Mouse (Mus musculus) layer of hippocampus, adult 9-10 months (tissue): Measurements from ENCODE around the gene Cdk19.
"Not testable (repeated sequence)": the region's sequence is repeated elsewhere in the genome, so short reads cannot be mapped to it uniquely, and the experiment has no call there.

Experiments
- DNase-seq: peaks from one replicate; pipeline ENCODE4 v3.0.0; 2022; ENCODE audit warnings: low spot score

Cdk19 gene

DNA sequence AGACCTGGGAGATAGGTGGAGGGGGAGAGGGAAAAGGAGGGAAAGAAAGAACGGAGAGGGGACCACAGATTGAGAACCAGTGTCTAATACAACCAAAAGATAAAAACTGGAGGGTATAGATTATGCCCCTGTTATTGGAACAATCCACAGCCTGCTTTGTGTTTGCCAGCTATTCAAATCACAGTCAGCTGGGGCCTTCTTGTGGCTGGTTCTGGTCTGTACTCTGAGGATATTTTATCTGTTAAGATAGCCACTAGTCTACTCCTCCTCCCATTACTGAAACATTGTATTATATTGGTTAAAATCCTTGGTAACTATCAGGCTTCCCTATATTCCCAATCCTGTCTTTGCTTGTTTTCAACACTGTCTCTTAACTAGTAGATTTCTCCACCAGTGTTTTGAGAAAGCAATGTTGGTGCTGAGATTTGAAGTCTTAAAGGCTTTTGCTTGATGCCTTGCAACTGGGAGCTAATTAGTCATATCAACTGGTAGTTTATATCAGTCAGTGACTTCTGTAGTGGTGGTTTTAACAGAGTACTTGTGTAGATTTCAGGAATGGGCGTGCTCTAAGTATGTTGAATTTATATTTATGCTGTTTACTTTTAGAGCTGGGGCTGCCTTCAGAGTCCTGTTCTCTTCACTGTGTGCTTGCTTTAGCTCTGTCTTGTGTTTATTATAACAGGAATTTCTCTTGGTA lies 54.2 kb downstream of the Cdk19 start:
- DNase-seq = no peak

DNA sequence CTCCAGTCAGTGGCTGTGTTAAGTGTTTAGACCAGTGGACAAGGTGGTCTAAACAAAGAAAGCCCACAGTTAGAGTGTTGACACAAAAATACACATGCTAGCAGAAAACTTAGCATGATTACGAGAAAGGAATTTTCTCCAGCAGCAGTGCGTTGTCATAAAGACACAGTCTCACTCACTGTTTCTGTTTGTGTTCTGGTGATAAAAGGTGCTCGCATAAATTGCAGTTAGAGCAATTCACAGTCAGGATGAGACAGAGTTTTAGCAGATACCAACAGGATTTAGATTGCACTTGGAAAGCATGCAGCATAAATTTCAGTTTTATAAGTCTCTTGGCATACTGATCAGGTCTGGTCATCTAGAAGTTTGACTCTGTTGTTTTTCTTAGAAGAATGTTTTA lies 59.5 kb downstream of the Cdk19 start:
- DNase-seq = no peak

DNA sequence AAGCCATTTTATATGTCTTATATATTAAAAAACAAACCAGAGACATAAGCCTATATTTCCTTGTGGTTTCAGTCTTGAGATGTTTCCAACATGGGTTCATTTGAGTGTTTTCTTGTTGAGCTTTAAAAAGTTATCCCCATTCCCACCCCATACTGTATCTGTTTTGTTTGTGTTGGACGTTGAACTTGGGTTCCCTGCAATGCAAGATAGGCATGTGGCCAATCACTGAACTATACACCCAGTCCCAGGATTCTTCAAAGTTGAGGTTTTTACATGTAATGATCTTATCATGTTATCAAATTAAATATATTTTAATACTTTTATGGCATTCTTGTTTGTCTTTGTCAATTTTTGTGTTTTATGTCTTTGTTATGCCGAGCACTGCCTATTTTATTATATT lies 60.0 kb downstream of the Cdk19 start:
- no peak for DNase-seq

DNA sequence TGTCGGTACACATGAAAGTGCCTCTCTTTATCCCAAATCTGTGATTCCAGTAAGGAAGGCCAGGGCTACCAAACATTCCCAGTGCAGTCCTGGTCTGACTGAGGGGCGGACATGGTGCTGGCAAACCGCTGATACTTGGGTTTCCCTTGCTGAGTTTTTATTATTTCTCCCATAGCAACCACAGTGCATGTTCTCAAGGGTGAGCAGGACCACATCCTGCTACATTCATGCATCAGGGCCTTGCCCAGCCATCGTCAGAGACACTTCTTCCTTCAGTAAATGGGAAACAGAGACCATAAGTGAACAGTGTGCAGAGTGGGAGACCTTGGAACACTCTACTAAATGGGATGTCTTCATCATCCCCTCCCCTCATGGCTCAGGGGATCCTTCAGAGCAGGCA lies 60.9 kb downstream of the Cdk19 start:
- DNase-seq = no peak

DNA sequence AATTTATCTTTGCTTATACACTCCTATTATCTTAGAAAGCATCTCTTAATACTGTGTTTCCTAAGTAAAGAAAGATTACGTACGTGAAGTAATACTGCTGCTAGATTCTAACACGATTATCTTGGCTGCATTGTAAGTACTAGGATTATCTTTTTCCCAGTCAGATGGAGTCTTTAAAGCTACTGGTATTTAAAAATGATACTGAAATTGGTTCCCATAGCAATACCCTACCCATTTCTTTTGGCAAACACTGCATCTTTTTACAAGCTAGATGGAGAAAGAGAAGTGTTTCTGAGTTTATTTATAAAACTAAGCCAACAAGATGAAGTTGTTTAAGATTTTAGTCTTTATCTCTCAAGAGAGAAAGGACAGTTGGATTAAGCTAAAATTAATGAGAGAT lies 67.3 kb downstream of the Cdk19 start:
- no peak for DNase-seq

DNA sequence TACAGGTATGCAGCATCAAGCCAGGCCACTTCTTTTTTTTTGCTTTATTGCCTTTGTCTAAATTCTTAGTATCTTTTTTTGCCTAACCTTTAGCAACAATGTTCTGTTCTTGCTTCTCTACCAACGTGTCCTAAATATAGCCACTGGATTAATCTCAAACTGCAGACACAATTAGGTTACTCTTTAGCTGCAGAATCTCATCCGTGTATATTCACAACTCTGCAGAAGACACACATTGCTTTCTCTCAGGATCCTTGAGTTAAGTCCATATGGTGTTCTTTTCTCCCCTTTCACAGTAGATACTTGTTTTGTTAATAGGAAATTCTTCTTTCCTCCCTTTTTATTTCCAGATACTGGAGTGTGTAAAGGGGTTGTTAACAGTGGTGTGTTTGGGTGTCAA lies 70.0 kb downstream of the Cdk19 start:
- no peak for DNase-seq

DNA sequence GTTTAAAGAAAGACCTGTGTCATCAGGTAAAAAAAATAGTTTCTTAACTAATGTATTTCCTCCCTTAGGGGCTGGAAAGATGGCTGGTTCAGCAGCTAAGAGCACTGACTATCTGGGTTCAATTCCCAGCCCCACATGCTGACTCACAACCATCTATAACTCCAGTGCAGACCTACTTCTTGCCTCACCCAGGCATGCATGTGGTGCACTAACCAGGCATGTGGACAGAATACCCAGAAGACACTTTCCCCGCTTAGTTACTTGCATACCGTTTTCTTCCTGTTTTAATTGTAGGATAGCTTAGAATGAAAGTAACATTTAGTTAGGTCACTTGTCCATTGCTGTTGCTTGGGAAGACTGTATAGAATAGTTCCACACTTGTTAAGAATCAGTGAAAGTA lies 72.0 kb downstream of the Cdk19 start:
- DNase-seq = no peak

DNA sequence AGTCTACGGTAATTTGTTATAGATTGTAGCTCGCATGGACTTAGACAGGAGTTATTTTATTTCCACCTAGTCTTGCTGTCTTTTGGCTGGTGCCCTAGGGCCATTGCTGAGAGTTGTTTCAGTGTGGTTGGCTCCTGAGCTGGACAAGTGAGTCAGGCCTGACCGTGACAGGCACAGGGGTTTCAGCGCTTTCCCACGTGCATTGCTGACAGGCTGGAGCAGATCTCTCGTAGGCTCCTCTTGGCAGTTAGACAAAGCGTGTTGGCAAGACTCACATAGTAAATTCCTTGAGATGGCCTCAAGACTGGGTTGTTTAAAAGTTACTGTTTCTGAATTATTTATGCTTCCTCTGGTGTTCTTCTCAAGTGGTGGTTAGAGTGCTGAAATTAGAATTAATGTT lies 77.6 kb downstream of the Cdk19 start:
- no peak for DNase-seq

DNA sequence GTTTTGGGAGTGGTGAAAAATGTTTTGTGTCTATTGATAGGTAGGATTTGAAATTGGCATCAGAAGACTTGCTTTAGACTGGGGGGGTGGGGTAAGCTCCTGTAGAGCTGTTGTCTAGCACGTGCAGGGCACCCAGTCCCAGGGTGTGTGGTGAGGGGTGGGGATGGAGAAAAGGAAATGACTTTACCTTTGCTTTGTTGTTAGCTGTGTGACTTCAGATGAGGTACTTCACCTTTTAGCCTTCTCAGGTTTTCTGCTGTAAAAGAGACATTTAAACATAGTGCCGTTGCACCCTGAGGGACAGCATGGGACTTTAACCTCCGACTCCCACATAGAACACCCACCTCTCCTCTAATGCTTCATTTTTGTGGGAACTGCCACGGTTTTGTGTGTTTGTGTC lies 80.5 kb downstream of the Cdk19 start:
- DNase-seq = no peak

DNA sequence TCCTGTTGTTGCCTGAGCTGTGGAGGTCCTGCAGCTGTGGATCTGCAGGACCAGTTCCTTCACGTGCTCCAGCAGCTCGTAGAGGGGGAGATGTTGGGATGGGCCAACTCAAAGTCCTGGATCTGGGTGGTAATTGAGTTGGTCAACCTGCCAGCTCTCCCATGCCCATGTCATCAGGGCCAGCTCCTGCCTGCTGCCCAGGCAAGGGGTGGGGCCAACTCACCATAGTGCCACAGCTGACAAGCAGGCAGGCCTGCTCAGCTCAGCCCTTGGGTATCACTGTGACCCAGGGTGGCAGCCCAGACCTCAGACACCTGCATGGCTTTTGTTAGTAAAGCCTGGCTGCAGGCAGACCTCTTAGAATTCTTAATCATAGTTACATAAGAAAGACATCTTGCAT lies 81.3 kb downstream of the Cdk19 start:
- no peak for DNase-seq

DNA sequence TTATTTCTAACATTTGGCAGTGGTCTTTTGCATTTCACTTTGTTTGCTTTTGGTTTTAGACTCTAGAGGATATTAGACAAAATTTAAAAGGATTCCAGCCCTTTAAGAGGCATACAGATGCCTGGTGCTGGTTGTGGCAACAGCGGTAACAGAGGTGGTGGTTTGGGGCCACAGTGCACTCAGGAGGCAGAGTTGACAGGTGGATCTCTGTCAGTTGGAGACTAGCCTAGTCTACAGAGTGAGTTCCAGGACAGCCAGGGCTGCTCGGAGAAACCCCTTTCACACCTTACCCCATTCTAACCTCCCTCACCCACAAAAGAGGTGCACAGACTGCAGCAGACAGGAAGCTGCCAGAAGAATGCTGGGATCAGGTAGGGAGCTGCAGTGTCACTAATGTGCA lies 82.4 kb downstream of the Cdk19 start:
- DNase-seq = no peak

DNA sequence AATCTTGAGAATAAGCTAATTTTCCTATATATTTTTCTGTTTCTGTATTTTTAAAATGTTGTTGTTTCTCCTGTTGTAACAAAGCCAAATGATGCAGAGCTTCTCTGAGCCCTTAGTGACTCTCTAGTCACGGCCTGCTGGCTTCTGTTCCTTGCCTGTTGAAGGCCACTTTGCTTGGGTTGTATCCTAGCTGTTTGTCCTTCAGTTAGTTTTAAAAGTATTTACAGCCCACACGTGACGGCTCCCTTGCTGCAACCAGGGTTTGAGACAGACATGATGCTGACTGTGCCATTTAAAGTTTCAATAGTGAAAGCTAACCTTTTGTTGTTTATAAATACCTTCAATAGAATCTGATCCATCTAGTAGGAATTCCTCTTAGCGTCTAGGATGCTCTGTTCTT lies 83.3 kb downstream of the Cdk19 start:
- no peak for DNase-seq

DNA sequence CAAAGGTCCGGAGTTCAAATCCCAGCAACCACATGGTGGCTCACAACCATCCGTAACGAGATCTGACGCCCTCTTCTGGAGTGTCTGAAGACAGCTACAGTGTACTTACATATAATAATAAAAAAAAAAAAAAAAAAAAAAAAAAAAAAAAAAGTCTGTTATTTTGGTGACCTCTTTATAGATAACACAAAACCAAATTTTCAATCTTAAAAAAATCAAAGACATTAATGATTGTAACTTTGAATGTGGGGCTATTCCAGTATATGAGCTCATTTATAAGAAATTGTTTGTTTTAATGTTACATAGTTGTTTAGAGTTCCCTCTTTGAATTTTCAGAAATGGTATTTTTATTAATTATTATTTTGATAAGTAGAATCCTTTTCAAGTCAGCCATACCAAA lies 85.1 kb downstream of the Cdk19 start:
- DNase-seq = not testable (repeated sequence)

DNA sequence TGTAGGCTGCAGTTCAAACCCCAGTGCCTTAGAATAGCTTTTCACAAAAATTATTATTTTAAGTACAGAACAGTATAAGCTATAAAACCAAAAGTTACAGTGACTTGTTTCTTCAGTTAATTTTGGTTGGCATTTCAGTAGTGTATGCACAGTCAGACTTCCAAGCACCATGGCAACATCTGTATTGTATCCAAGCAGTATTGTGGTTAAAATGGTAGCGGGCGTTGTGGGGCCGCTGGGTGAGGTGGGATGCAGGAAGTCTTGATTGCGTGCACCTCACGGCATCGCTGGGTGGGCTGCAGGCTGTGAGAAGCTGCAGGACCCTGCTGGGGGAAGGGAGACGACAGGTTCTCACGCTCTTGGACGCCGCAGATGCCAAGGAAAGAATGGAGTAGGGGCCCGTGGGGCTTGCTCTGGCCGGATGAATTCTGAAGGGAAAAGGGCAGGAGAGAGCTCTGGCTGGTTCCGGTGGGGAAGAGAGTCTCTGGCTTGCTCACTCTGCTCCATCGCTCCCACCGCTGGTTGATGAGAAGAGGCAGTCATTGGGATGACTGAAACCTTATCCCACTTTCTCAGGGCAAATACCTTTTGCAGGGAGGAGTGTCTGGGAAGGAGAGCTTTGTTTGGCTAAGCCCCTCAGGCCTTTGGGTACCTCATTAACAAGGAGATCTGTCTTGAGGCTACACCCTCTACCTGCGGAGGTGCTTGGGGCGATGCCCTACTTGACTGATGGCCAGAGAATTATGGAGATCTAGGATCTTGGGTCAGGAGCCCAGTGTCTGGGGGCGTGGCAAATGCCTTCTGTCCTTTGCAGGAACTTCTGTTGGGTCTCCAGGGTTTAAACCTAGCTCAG lies 86.1 kb downstream of the Cdk19 start:
- no peak for DNase-seq

DNA sequence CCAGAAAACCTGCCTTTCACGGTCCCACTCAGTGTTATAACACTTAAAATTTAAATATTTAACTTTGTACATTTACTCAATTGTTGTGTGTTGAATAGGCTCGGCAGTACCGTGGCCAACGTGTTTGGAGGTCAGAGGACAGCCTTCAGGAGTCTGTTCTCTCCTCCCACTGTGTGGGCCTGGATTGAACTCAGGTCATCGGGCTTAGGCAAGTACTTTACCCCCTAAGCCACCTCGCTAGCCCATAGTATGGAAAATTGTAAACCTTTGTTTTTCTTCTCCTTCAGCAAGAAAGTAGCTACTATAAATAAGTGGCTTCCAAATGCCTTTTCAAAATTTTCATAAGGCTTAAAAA lies 86.7 kb downstream of the Cdk19 start:
- no peak for DNase-seq

DNA sequence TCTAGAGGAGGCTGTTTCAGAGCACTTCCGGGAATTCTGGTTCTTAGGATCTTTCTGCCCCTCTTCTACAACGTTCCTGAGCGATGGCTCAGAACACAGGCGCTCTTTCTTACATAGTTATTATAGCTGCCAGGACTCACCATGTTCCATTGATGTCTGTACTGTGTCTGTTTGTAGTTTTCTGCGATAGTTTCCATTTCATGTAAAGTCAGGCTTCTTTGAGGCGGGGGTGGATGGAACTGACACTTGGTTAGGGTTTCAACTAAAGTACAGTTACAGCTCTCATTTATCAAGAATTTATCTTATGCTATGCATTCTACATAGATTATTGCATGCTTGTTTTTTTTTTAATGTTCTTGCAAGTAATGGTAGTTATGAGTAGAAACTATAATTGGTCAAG lies 89.3 kb downstream of the Cdk19 start:
- DNase-seq = no peak

DNA sequence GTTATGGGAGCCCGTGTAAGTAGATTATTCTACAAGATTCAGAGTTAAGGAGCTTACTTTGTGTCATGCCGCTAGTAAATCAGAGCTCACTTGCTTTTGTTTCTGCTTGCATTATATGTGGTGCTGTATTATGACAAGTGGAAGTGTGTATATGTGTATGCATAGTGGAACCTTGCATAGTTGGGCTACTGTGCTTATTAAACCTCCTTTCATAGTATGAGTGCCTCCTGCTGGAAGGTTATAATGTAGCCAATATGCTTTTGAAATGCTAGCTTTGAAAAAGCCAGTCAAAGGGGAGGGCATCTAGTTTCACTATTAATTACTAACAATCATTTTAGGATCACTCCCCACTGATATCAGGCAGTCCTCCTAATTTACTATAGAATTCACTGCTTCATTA lies 89.7 kb downstream of the Cdk19 start:
- DNase-seq = no peak

DNA sequence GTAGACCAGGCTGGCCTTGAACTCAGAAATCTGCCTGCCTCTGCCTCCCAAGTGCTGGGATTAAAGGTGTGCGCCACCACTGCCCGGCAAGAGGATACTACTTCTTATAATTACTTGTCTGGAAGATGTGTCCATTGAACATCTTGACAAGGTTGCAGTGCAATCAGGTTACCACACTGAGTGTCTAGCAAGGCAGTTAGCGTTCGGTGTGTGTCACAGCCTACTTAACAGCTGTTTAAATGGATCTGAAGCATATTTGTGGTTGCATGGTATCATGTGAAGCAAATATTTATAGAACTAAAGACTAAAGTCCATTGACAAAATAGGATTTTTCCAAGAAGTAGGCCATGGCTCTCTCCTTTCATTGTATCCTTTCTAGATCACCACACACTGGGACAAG lies 90.8 kb downstream of the Cdk19 start:
- no peak for DNase-seq

DNA sequence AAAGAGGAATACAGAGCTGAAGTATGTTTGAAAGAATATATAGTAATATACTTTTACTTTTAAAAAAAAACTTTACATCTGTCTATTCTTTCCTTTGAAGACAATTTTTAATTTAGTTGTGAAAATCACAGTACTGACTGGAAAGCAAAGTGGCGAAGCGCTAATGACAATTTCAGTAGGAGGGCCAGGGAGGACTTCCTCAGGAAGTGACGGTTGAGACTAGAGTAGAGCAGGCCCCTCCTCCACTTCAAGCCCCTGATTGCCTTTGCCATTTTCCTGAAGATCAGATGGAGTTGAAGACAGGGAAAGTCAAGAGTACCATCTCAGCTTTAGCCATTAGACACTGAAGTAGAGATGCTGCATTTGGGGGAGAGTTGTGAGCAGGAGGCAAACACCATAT lies 92.6 kb downstream of the Cdk19 start:
- DNase-seq = no peak

DNA sequence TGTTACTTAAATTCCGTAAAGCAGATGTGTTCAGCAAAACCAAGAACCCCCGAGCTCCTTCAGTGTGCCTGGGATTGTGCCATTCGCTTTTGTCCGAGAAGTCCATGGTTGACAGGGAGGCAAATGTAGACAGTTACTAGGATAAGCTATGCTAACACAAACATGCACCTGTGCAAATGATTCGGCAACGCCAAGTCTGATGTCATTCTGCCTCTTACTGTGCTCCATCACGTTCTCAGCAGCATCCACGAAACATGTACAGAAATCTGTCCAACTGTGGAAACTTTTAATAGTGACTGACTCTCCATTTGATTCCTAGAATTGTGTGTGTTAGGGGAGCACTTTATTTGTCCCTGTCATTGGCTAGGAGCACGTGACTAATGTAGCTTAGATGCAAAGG lies 93.0 kb downstream of the Cdk19 start:
- no peak for DNase-seq

DNA sequence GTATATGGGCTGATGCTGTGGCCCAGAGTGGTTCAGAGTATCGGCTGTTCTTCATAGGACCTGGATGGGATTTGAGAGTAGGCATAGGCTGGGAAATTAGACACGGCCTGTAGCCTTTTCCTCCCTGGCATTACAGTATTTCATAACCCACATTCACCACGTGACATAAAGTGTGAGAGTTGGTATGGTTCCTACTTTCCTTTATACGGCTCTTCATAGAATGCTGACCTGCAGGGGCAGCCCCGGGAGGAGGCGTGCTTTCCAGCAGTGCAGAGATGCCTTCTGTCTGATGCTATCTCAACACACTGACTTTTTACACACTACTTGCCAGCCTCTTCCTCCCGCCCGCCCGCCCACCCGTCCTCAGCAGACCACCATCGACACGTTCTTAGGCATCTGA lies 96.0 kb downstream of the Cdk19 start:
- no peak for DNase-seq

DNA sequence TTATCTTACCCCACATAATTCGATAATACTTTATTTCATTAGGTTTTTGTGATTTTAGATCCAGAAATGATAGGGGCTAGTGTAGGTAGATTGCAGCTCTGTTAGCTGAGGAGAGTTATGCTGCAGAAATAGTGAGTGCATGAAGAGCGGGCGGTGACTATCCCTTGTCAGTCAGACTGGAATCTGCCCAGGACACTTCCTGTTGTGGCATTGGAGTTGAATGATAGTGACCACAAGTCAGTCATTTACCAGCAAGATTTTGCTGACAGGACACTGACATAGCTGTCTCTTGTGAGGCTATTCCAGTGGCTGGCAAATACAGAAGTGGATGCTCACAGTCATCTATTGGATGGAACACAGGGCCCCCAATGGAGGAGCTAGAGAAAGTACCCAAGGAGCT lies 97.8 kb downstream of the Cdk19 start:
- no peak for DNase-seq

DNA sequence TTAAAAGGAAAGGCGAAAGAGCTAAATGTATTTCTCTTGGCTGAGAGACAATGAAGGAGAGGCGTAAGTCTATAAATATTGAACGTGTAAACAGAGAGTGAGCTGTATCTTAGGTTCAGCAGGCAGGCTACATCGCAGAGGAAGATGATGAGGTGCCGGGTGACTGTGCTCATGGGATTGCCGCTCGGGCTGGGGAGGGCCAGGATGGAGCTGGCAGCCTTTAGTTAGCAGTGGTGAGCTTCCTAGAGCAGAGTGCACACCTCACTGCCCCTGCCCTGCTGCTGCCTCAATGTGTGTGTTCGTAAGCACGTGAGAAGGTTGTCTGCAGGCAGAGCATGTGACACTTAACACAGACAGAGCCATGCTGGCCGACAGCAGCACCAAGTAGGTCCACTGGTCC lies 101.4 kb downstream of the Cdk19 start:
- no peak for DNase-seq

DNA sequence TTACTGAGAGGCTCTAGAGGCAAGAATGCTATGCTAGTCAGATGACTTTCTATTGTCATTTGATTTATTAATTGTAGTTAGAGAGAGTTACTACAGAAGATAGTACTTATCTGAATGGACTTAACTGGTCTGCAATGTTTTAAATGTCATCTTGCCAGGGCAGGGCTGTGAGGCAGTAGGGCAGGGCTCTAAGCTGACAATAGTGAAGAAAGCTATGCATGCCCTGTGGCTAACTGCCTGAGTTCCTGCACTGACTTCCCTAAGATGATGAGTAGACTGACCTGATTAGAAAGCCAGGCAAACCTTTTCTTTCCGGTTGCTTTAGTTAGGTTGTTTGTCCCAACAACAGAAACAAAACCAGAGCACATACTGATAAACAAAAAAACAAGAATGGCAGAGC lies 102.7 kb downstream of the Cdk19 start:
- no peak for DNase-seq
